Mouse (Mus musculus): ENCODE data around the gene Hoxd1.

Gene Hoxd1

DNA sequence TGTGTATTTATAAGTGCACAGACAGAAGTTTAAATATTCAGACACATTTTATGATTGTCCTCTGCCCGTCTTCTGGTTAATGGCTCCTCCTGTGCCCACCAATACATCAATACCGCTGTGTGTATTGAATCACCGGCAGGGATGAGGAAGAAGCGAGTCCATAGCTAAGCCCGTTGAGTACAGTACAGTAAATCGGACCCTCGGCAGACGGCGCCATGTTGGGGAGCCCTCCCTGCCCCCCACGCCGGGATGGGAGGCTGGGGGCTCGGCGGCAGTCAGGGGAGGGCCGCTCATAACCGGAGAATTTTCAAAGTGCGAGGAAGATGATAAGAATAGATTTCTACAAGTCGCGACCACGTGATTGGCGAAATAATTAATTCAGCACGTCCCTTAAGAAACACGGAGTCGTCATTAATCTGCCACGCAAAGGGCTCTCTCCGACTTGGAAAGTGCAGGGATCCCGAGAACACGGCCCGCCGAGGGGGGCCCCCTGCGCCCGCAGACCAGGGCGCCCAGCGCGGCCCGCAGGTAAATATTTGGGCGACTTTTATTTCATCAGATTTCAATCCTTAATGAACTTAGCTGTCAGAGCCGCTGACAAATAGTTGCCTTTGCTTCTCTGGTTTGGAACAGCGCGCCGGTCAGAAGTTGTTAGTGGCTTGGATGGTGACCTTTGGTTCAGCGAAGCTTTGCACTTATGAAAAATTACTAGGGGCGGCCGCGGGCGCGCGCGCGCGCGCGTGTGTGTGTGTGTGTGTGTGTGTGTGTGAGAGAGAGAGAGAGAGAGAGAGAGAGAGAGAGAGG is 30.1 kb upstream of the Hoxd1 start:
- in situ Hi-C loops (cut with MboI, MseI) = no loop called here

DNA sequence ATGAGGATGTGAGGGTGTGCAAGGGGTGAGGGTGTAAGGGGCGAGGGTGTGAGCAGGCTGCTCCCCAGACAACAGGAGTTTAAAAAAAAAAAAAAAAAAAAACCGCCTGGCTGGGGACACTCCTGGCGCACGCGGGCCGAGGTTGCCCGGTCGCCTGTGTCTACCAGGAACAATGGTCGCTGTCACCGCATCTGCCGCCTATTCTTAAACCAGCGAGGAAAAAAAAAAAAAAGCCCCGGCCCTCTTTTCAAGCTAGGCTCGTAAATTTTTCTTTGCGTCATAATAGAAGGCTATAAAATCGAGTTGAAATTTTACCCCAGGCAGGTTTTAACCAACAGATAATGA is 29.5 kb upstream of the Hoxd1 start:
- in situ Hi-C loops (cut with MboI, MseI) = no loop called here

DNA sequence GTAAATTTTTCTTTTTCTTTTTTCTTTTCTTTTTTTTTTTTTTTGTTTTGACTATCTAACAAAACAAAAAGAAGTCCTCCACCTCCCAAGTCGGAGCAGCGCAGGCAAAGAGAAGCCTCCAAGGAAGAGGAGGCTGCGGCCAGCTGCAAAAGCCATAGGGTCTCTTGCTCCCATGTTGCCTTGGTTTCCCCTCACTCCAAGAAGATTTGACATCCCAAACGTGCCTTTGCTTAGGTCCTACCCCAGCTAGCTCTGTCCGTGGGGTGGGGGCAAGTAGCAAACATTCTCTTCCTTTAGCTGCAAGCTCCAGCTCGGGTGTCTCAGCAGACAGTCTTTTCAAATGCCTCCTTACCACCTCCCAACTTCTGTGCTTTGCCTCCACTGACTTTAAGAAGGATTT is 29.0 kb upstream of the Hoxd1 start:
- in situ Hi-C loops (cut with MboI, MseI) = no loop called here

DNA sequence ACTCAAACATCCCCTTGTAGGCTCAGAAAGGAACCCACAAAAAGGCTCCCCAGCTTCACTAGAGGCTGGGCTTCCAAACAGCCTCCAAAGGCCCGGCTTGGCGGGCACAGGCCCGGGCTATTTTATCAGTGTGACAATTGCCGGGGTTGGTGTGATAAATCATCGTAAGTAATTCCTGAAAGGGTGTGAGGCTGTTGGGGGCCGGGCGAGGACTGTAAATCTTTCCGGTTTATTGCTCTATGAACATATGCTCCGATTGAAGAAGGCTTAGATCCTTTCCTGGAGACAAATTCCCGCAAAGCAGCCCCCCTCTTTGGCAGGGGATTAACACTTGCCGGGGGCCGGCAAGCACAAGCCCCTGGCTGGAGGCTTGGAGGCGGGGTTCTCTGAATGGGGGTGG is 28.3 kb upstream of the Hoxd1 start:
- in situ Hi-C loops (cut with MboI, MseI) = no loop called here

DNA sequence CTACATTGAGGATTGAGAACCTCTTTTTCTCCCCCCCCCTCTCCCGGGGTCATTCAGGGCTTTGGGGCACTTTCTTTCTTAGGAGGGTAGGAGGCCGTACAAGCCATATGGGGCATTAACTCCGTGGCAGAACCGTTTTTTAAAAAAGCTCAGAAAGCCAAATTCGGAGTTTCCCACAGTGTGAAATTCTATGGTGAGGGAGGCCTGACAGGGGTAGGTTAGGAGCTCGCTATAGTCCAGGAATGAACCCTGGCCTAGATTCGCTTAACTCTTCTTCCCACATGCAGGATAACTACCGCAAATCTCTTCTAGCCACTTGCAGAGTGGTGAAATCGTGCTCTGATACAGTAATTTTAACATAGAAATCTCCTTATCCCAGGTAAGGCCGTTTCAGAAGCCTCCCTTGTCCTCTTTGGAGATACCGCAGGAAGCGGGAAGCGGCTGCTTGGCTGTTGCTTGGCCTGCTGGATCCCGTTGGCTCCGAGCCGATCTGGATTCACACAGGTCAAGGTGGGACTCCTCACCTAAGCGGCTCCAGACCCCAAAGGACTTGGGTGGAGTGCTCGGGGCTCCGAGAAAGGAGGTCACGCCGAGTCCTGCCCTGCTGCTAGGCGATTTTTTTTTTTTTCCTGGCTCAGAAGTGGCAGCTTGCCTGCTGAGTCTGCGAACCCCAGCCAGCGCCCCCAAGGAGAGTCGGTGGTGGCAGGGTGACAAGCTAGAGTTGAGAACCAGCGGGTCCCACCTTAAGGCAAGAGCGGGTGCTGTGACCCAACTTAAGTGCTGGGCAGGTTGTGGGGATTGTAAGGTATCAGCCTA is 27.6 kb upstream of the Hoxd1 start:
- in situ Hi-C loops (cut with MboI, MseI) = no loop called here

DNA sequence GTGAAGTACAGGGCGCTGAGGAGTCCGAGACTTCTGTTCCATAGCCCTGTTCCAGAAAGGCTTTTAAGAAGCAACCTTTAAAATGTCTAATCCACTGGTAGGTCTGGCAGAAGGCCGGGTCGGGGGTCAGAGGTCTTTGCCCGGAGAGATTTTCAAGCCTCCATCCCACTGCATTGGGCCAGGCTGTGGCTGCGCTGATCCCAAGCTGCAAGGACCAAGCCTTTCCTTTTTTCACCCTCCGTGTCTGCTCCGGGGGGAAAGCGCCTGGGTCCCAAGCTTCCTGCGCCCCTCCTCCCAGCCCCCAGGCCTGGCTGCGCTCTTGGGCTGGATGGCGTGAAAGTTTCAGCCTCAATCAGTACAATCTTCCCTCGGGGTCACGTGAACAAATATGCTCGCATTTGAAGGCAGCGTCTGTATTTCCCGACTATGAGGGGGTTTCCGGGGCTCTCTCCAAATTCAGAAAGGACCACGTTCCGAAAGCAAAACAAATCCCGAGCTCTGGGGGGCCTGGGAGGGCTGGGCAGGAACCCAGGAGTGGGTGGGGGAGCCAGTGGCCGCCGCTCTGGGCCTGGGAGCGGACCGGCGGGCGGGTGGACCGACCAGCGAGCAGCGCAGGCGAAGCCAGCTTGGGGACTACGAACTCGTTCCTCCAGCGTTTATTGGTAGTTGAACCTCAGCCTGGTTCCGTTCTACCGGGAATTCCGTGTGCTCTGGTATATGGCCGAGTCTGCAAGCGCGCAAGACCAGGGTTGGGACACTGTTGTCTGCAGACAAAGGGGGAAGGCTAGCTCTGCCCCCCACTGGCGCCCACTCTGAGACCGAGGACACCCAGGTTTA is 26.7 kb upstream of the Hoxd1 start:
- in situ Hi-C loops (cut with MboI, MseI) = no loop called here

DNA sequence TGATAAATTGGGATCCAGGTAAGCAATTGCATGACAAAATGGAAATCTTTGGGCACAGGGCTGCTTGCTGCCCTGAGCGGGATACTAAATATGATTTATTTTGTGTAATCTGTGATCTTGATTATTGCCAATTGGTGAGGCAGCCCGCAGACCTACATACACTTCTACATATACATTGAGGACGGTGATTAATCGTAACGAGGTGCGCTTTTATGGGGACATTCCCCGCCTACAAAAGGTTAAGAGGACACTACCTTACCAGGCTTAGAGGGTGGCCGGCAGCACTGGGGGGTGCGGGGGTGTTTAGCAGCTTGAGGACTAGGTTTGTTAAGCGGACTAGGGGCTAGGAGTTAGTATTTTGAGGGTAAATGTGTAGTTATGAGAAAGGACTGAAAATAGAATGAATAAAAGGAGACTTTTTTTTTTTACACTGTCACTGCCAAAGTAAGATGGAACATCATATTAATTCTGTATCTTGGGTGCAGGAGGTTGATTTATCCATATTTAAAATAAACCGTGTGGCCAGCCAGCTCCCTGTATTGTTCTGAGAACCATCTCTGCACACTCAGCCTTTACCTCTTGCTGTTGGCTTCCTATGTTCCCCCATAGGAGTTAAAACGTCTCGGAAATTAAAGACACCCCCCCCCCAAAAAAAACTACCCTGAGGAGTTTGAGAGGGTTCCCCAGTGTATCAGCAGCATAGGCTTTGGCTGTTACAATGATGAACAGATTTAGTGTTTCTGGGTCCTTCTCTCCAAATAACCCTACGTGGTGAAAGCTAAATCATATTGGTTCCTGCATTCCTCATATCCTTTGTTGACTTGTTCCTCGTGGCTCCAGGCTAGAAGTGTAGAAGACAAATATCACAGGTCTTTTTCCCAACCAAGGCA is 25.8 kb upstream of the Hoxd1 start:
- in situ Hi-C loops (cut with MboI, MseI) = no loop called here

DNA sequence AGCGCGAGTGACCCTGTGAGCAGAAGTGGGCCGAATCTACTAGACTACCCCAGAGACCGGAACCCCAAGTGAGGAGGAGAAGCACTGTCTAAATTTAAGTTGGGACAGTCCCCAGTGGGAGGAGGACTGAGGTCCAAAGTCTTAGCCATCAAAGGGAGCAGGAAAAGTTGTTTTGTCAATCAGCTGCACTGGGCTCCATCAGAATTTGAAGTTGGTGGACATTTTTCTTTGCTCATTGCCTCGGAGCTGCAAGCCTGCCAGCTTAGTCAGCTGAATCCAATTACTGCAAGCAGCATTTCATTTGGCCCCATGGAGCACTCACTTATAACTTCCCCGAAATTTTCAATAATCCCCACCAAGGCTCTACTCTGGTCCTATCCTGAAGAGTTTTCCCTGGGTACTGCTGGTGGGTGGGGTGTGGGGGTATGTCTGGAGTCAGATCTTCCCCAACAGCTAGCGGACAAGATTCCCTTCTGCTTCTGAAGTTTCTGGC is 25.2 kb upstream of the Hoxd1 start:
- in situ Hi-C loops (cut with MboI, MseI) = no loop called here

DNA sequence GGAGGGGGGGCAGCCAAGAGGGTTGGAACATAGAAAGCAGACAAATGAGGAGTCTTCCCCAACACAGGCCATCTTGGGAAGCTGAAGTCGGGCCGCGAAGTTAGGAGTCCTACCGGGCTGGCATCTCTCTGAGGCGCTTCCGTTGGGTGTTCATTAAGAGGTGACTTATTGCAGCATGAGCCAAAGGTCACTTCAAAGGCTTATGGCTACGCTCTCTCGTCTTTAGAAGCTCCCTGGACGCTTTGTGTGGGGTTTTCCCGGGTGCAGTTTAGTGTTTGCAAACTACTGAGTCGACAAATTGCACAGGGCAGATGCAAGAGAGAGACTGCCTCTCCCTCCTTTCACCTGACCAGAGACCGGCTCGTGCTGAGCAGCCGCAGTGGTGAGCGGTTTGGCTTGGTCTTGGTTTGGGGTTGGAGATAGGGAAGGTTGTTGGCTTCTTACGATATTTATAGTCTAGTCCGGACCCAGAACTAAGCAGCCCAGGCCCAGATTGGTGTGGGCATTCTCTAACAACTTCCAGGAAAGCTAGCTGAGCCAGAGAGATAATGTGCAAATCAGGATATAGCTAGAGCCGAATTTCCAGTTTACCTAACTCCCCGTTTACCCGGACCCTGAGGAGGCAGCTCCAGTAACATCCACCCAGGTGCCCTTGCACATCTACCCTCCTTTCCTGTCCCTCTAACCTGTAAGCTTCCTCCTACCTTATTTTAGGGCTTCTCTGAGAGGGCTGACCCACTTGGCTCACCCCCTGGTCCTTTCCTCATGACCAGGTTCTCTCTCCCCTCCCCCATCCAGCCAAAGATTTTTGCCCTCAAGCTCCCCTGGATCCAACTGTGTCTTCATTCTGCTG is 23.9 kb upstream of the Hoxd1 start:
- in situ Hi-C loops (cut with MboI, MseI) = no loop called here

DNA sequence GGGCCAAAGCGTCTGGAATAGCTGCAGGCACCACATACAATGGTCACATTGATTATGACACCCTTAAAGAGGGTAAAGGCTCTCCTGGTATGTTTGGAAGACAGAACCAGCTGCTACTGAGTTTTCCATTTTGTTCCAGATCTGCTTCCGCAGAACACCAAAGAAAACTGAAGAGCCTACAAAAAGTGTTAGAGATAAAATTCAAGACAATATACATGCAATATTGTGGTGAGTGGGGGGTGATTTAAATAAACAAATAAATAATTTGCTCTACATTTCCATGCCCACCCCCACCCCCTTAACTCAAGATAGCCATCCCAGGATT is 23.3 kb upstream of the Hoxd1 start:
- in situ Hi-C loops (cut with MboI, MseI) = no loop called here

DNA sequence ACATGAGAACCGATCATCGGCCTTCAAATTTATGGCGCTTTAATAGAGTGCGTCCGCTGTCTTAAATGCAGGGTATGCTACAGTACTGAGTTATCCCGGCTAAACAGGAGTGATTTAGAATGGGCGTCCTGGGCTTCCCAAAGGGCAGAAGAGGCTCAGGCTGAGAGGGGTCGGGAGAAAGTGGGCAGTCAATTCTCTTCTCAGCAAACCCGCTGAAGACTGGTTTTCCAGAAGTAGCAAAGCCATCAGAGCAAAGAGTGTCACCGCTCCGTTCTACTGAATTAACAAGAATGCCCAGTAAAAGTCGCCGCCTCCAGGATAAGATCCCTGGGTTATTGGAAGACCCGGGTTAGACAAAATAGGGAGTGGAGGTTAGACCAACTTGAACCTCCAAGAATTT is 22.9 kb upstream of the Hoxd1 start:
- in situ Hi-C loops (cut with MboI, MseI) = loop anchor here (5.0 kb wide), 1 partner anchor 87 kb away; the partner anchor contains the start of gene Mtx2

DNA sequence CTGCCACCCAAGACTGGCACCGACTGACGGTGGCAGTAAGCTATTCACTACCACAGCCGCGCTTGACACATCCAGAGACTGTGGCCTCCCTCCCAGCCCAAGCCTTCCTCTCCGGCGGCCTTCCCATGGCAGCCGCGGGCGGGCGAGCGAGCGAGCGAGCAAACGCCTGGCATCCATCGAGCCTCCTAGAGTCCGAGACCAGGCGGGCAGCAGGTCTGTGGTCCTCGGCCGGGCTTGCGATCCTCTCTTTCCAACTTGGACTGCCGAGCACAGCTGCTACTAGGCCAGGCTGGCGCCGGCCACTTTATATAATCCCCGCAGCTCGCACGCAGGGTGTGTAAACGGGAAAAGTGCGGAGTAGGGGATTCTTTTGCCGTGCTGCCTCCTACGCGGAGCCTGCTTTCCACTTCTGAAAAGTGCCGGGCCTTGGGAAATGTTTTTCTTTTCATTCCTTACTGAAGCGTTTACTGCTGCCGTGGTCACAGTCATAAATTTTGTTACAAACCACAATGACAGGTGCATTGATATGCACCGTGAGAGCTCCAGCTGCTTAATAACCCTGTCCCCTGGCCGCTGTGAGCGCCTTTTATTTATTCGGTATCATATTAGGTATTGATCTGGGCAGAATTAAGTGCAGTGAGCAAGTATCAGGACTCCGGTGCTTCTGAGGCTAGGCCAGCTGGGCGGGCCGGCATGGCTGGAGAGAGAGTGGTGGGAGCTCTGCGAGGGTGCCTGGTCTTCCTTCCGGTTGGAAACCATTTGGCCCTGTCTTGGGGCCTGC is 22.3 kb upstream of the Hoxd1 start:
- in situ Hi-C loops (cut with MboI, MseI) = loop anchor here (5.0 kb wide), 1 partner anchor 87 kb away; the partner anchor contains the start of gene Mtx2

DNA sequence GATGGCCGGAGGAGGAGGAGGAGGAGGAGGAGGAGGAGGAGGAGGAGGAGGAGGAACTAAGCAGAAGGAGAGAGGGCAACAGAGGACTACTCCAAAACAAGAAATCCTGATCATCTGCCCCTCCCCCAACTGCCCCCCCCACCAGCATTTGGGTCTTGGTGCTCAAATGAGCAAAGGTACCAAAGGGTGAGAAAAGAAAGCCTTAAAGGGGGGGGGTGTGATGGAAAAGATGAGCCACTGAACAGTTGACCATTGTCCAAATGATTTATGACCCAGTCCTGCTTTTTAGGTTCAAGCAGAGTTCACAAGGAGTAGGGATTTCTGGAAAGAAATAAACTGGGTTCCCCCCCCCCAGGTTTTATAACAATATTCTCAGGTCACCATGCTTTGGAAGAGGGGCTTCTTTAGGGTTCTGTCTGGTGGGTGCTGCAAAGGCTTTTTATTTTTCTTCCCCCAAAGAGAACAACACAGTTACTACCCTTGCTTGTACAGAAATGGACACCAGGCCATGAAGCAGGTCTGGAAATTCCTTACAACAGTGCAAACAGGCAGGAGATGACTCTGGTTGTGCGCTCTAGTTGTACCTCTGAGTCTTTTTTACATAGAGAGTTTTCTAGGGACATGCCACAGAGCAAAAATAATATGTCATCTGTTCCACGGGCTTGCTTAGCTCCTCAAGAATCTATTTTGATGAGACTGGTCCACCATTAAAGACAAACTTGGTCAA is 21.4 kb upstream of the Hoxd1 start:
- in situ Hi-C loops (cut with MboI, MseI) = loop anchor here (5.0 kb wide), 1 partner anchor 86 kb away; the partner anchor contains the start of gene Mtx2

DNA sequence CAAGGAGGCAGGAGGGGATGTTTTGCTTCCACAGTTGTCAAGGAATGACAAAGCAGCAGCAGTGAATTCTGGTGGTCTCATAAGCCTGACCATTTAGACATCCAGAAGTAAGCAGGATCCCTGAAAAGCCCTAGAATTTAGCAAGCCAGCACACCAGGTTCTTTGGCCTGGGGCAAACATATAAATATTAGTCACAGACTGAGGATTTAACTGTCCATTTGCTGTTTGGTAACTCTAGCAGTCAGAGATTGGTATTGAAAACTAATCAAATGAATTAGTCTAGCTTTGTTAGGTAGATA is 20.9 kb upstream of the Hoxd1 start:
- in situ Hi-C loops (cut with MboI, MseI) = loop anchor here (5.0 kb wide), 1 partner anchor 85 kb away; the partner anchor contains the start of gene Mtx2

DNA sequence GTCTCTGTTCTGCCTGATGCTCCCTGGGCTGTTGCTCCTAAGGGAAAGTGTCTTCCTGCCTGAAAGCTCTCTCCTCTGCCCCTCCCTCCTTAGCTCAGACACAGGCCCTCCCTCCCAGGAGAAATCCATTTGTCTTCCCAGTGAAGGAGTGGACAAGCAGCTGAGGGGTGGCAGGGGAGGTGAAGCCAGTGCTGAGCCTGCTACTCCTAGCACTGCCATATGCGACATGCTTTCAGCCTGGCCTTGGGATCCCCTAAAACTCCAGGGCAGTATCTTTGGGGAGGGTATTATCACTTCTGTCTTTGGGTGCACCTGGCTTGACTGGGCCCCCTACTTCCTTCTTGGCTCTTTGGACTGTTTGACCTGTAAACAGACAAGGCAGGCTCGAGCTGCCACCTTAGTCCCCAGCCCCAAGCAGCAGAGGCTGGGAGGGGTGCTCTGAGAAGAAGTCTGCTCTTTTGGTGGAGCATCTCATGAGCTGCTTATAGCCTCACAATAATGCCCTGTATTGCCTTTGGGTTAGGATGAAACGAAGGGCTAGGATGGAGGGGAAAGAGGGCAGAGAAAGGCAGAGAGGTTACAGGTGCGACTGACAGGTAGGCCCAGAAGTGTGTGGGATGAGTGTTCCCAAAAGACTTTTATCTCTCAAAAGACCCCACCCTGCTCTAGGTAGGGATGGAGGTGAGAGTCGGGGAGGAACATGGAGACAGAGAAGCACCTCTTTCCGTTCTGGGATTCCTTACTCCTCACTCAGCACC is 17.1 kb upstream of the Hoxd1 start:
- in situ Hi-C loops (cut with MboI, MseI) = loop anchor here (5.0 kb wide), 1 partner anchor 53 kb away; the partner anchor contains the start of gene Hoxd10

DNA sequence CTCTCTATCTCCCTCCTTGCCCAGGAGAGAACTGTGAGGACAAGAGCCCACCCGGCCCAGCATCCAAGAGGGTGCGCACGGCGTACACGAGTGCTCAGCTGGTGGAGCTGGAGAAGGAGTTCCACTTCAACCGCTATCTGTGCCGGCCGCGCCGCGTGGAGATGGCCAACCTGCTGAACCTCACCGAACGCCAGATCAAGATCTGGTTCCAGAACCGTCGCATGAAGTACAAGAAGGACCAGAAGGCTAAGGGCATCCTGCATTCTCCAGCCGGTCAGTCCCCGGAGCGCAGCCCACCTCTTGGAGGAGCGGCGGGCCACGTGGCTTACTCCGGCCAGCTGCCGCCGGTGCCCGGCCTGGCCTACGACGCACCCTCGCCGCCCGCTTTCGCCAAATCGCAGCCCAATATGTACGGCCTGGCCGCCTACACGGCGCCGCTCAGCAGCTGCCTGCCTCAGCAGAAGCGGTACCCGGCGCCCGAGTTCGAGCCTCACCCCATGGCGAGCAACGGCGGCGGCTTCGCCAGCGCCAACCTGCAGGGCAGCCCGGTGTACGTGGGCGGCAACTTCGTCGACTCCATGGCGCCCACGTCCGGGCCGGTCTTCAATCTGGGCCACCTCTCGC is 16.4 kb upstream of the Hoxd1 start:
- in situ Hi-C loops (cut with MboI, MseI) = loop anchor here (5.0 kb wide), 1 partner anchor 54 kb away; the partner anchor contains the start of gene Hoxd10

DNA sequence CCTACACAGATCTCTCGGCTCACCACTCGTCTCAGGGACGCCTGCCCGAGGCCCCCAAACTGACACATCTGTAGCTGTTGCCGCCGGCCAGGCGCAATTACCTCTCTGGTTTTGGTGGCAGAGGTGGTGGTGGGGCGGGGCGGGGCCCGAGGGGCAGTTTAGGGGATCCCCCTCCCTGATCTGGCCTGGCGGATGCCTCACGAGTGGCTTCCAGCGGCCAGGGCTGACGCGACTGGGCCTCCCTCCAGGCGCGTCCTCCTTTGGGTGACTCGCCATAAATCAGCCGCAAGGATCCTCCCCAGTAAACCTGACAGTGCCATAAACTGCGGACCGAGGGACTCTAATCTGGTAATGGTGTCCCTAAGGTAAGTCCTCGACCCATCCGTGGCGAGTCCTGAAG is 15.8 kb upstream of the Hoxd1 start:
- in situ Hi-C loops (cut with MboI, MseI) = loop anchor here (5.0 kb wide), 1 partner anchor 55 kb away; the partner anchor contains the start of gene Hoxd10

Measured in T-helper 2 cell (primary cell).